In genomic region chr8:85464316-85464715, GRCm38 (mm10) we compare ENCODE assay signal across 16 mouse cellular contexts. TPM values are rescaled to one million over a fixed set of nuclear protein-coding genes. Genes with fewer than 3 reads are reported as not detected.
"Had no signal": no experiment of that assay in that cellular context is flagged by ENCODE, and none has a peak within 500 bp of the region (broad histone marks: within the 10 kb centered on the region; RNA-seq: fewer than 3 reads in every experiment).

No protein-coding gene starts in this region.

- H3K4me3 ChIP-seq: lung, embryonic 15.5 days; megakaryocyte, embryonic 14.5 days; midbrain, embryonic 13.5 days; midbrain, embryonic 15.5 days; neural tube, embryonic 12.5 days had no signal

- DNase-seq: liver, postnatal 0 days; lung, adult 2 months; lung, postnatal 14 days; lung, postnatal 36 days; right cerebral cortex, postnatal 14 days; spleen, adult 18-20 months; thymus, adult 2 months; thymus, postnatal 25 days; thymus, postnatal 4 days had no signal

- H3K27ac ChIP-seq: lung, embryonic 15.5 days; macrophage; midbrain, embryonic 13.5 days; midbrain, embryonic 15.5 days; neural tube, embryonic 12.5 days had no signal

RNA-seq across cellular contexts. Expression of gene Gpt2, which starts 28.1 kb away (rescaled TPM):
- total RNA-seq: monocyte, adult 5-6 weeks had no signal
